Mouse (Mus musculus): ENCODE results near the gene Phf3.
"Not testable (repeated sequence)": the region's sequence is repeated elsewhere in the genome, so short reads cannot be mapped to it uniquely, and the experiment has no call there.

The Phf3 gene

DNA sequence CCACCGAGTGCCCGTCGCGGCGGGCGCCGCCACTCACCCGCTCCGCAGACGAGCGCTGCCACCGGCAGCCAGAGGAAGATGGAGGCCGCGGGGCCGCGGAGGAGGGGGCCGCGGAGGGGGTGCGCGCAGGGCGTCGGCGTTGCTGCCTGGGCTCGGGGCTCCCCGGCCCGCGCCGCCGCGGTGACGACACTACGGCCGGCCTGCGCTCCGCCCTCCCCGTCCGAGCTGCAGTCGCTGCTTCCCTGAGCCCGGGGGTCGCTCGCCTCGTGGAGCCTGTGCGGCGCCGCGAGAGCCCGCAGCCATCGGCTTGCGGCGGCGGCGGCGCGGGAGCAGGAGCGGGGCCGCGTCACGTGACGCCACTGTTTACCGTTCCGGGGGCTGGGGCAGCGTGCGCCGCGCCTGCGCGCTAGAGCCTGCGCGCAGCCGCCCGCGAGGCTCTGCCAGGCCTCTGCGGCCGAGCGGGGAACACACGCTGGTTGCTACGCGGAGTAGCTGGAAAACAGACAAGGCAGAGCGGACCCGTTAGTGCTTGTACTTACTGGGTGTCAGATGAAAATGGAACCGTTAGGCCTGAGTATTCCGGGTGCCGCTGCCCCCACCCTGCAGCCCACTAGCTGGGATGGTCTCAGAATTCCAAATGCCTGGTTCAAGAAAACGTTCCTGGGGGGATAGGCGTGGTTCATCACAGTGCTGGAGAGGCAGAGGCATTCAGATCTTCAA, at the start of gene Phf3:
Gene Phf3, minus strand, starts transcription at position 381 of the 720 bp plus-strand sequence.
- DNase-seq (ENCODE audit: low spot score), result peak; percentile 82

DNA sequence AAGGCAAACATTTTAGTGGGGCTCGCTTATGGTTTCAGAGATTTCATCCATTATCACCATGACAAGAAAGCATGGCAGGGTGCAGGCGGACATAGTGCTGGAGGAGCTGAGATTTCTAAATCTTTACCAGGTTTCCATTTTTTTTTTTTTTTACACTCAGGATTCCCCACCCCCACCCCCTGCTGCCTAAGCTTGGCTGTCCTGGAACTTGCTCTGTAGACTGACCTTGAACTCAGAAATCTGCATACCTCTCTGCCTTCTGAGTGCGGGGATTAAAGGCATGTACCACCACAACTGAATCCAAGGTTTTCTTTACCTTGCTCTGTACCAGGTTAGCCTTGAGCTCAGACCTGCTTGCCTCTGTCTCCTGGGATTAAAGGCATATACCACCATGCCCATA, 48.5 kb upstream of the Phf3 start:
- DNase-seq (ENCODE audit: low spot score), result no peak

DNA sequence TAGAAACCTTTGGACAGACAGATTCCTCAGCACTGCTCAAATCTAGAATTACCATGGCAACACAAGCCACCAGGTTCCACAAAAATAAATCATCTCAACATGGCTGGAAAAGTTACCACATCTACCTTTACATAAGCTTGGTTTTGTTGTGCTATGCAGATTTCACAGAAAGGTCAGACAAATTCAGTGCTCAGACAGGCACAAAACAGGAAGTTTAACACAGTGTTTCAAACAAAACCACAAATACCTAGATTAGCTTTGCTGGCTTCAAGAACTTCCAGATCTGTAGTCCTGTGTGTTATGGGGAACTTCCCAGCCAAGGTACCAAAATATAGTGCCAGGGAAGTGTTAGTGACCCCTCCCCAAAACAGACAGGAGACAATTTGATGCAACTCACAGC, 47.5 kb upstream of the Phf3 start:
- DNase-seq (ENCODE audit: low spot score), result no peak

DNA sequence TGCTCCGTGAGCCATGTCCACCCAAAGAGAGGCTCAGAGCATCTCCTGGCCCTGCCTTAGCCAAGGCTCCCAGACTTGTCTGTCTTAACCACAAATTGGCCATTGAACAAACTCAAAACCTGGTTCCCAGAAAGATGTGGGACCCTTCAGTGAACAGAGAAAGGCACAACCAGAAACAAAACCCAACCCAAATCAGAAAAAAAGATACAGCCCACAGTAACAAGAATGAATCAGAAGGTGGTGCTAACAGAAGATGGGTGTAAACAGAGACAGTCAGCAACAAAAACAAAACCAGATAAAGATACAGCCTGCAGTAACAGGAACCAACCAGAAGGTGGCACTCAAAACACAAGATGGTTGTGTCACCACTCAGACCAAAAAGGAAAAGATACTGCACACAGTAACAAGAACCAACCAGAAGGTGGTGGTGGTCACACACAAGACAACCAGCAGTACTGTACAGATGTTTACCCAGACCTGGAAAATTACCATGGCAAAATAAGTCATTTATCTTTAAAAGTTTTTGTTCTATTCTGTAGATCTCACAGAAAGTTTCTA, 47.0 kb upstream of the Phf3 start:
- peak; percentile 17 for DNase-seq (ENCODE audit: low spot score)

DNA sequence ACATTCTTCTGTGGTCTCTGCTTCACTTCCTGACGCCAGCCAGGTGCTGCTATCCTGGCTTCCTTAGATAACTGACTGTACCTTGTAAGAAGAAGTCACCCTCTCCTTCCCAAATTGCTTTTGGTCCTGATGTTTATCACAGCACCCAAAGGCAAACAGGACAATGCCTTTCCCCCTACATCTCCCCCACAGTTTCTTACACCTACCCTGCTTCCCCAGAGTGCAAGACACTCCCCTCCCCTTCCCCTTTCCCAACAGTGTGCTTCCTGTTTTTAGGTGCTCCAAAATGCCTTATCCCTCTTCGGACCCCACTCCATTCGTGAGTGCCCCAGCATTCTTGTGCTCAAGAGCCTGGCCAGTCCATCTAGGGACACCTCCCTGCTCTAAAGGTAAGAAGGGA, 36.5 kb upstream of the Phf3 start:
- DNase-seq (ENCODE audit: low spot score), result no peak

DNA sequence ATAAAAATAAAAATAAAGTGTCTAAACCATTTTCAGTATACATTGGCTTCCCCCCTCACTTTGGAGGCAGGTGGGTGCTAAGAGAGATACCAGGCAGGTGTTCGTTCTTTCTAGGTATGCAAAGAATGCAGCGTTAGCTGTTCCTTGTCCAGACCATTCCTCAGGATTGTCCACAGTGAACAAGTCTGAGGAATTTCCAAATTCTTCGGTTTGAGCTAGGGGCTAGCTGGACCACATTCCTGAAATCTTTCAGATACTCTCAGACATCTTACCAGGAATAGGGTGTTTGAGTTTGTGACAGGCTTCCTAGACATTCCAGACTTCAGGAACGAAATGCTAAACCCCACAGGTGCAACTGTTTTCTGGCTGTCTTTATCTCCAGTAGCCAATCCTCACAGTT, 35.1 kb upstream of the Phf3 start:
- no peak for DNase-seq (ENCODE audit: low spot score)

DNA sequence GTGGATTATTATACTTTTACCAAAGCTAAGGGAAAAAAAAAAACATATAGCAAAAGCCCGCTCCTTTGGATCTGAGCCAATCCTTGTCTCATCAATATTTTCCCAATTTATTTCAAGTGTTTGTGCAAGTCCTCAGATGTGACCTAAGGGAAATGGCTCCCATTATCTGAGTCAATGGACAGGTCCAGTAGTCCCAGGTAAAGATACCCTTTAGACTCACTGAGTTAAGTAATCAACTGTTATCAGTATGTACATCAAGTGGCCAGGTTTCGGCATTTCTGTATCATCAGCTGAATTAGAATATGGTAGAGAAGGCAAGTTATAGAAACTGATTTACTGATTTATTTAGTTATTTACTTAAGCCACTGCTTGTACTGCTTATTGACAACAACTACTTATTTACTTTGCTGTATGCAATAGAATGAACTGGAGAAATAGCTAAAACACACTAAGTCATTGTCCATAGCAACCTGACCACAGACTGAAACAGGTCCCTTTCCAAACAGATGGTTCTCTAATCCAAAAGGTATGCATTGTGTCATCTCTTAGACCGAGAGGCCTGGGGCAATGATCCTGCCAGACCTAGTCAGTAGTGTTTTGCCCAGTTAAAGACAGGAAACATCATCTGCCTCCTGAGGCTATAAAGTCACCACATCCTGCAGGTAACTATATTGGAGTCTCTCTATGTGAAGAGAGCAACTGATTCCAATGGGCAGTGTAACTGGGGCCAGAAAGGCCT, 29.9 kb upstream of the Phf3 start:
- DNase-seq (ENCODE audit: low spot score), result no peak

DNA sequence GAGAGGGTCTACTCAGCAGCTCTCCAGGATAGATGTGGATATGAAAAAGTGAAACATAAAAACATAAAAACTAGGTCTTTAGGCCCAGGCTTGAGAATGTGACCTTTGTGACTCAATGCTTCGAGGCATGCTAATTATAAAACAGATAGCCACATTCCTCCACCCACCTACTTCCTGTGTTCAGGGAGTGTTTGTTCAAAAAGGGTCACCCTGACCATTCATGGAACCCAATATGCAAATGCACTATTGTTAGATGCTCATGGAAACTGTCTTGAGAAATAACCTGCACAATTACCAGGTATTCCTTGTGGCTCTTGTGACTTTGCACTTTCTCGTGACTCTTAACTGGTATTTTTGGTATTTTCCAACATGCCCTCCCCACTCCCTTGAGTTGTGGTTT, 25.0 kb upstream of the Phf3 start:
- no peak for DNase-seq (ENCODE audit: low spot score)

DNA sequence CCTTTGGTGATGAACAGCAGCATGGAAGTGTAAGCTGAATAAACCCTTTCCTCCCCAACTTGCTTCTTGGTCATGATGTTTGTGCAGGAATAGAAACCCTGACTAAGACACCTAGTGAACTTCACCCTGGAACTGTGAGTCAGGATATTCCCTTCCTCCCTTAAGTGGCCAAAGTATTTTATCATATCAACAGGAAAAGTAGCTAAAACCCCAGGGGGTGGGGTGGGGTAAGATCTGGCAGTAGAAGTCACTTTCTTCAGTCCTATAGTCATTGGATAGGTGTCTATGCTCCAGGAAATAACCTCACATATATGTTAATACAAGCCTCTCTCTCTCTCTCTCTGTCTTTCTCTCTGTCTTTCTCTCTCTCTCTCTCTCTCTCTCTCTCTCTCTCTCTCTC, 21.6 kb upstream of the Phf3 start:
- DNase-seq (ENCODE audit: low spot score), result not testable (repeated sequence)

DNA sequence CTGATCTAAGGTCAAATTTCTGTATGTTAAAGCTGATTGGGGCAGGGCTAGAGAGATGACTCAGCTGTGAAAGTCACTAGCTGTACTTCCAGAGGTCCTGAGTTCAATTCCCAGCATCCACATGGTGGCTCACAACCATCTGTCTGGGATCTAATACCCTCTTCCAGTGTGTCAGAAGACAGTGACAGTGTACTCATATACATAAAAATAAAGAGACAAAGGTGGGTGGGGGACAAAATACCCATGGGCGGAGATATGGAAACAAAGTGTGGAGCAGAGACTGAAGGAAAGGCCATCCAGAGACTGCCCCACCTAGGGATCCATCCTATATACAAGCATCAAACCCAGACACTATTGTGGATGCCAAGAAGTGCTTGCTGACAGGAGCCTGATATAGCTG, 10.1 kb upstream of the Phf3 start:
- not testable (repeated sequence) for DNase-seq (ENCODE audit: low spot score)

DNA sequence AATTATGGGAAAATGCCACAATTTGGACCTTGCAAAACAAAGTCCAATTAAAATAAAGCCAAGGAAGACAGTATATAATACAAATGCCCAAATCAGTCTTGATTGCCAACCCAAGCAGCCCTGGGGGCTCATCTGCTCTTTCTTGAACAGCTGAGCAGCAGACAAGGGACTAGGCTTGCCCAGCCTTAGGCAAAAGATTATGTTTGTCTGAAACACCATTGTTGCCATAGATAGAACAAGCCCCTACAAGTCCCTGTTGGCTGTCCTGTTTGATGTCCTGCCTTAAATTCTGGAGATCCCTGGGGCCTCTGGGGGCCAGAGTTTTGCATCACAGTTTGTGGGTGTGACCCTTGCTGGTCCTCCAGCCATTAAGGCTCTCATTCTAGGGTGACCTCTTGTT, 2.0 kb upstream of the Phf3 start:
- DNase-seq (ENCODE audit: low spot score), result no peak

DNA sequence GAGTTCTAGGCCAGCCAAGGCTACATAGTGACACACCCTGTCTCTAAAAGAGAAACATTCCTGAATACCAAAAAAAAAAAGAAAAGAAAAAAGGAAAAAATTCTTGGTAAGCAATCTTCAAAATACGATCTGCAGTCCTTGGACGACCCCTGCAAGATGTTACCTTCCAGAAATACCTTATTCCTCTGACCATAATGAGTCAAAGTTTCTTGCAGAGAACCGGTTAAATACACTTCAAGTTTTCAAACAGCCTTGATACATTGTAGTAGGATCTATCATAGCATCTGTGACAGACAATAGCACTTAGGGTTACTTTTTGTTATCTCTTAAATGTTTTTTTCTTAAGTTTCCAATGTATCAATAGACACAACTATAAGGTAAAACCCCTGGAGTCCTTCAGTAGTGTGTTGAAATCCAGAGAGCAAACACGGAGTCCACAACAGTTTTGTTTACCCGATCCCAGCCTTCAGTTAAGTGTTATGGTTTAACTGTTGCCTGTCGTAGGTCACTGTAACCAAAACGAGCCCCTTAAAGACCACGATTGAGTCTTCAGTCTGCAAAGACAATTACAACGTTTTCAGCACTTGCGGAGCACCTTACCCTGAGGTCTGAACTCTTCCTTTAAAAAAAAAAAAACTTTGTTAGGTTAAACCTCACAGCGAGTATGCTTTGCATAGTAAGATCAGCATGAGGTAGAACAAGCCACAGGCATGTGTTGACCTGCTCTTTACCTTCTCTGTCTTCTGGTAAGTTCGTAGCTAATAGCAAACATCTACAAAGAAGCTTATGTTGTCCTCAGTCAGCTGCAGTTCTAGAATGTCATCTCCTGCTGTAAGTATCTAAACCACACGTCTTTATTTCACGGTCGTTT, 775 bp upstream of the Phf3 start:
- no peak for DNase-seq (ENCODE audit: low spot score)

DNA sequence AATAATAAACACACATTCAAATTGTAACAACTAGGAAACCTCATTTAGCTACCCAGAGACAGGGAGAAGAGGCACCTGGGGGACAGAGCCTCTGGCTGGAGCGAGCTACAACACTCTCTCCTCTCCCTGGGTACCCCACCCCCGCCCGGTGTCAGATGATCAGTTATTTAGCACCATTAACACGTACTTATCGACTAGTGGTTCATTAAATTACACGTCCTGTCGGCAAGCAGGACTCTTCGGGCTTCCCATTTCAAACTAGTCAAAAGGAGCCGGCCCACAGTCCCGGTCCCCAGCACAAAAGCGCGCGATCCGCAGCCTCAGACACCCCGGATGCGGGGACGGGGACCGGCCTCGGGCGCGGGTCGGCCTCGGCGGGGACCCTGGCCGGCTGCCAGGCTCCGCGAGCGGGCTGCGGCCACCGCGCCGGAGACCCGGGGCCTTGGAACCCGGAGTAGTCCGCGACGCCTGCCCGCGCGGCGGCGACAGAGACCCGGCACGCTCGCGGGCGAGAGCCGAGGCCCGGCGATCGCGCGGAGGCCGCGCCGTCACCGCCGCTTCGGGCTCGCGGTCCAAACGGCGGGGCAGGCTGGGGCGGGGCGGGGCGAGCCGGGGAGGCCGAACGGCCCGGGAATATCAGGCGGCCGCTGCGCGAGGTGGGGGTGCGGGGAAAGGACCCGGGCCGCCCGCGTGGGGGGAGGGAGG, 733 bp downstream of the Phf3 start:
- peak; percentile 62 for DNase-seq (ENCODE audit: low spot score)

DNA sequence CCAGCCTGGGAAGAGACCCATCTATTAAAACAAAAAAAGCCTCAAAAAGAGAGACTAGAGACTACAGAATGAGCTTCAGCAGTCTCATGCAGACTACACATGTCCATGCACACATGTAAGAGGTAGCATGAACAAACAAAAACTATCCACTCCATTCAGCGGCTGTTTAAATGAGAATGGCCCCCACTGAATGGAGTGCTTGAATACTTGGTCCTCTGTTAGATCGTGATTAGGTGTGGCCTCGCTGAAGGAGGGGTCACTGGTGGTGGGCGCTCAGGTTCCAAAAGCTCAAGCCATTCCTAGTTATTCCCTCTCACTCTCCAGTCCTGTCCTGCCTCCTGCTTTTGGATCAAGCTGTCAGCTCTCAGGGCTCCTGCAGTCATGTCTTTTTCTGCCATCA, 5.9 kb downstream of the Phf3 start:
- no peak for DNase-seq (ENCODE audit: low spot score)

DNA sequence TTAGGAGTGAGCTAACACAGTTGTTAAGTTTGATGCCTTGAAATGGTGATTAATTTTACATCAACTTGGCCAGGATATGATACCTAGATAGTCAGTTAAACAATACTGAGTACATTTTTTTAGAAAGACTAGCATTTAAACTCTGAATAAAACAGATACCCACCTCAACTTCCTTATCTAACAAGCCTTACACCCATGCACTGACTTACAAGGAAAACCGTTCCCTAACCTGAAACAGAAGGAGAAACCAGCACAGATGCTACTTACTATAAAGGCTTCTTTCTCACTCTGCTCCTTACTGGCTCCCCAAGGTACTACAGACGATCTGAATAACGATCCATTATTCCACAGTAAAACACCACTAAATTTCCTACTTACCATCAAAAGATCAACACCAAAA, 21.2 kb downstream of the Phf3 start:
- DNase-seq (ENCODE audit: low spot score), result no peak

DNA sequence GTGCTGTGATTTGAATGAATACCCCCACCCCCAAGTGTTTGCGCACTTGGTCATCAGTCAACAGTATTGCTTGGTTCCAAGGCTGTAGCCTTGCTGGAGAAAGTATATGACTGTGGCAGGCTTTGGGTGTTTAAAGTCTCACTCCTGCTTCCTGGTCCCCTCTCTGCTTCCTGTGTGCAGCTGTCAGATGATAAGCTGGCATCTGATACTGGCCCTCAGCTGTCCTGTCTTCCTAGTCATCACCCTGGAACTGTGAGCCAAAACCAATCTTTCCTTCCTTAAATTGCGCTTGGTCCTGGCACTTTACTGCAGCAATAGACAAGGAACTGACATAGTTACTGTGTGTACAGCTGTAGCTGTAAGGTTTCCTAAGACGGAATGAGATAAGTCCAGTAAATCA, 21.8 kb downstream of the Phf3 start:
- DNase-seq (ENCODE audit: low spot score), result no peak

DNA sequence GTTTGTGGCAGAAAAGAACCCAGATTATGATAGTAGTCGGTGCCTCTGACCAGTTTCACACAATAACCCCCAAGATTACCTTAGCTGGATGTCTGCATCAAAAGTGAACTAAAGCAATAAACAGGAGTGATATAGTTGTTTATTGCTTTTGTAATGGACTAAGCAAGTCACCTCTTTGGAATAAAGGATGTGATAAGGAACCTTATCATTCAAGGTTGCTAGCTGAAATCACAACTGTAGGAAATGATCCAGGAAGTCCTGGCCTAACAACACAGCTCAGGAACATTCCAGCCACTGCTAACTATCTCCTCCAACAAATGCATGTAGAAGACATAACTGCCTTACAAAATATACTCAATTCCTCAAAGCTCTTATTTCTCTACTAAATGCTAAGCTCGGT, 22.8 kb downstream of the Phf3 start:
- DNase-seq (ENCODE audit: low spot score), result no peak

DNA sequence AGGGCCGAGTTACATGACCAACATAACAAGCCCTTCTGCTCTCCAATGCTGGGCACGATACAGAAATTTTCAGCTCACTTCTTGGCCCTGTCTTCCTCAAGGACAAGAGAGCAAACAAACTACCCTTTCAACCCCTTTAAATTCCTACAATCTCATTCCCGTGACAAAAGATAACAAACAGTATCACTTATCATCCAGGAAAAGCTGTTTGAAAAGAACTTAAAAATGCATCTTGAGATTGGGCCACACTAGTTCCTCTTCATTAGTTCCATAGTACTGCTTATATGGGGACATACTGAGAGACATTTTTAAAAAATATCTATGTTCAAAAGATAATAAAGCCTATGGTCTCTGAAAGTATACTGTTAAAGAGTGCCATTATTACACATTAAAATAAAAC, 23.8 kb downstream of the Phf3 start:
- DNase-seq (ENCODE audit: low spot score), result no peak

DNA sequence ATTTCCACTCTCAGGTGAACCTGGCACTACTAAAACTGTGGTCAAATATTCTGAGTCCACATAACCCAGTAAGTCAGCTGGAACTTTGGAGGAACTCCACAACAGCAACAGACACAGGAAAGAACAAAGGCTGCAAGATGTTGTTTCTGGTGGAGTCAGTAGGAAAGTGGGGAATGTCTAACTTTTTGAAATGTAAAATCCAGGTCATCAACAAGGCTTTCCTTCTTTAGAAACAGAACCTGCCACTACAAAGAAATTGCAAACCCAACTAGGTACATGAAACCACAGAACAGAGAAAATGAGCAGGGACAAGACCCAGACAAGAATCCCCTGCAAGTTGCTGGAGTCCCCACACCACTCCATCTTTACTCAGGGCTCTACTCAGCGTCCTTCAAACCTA, 26.0 kb downstream of the Phf3 start:
- no peak for DNase-seq (ENCODE audit: low spot score)

DNA sequence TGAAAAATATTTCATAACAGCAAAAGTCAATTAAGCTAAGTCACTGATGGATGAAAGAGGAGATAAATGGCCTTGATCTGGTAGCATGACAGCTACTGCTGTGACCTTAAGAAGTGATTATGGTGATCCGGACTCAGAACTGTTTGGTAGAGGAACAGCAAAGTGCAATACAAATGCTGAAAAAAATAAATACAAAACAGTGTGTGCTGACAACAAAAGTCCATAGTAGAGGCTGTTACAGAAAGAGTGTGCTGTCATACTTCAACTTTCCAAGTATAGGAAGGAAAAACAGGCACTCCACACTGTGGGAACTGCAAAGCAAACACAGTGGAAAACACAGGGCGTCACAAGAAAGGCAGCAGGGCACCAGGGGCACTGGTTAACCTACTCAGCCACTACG, 34.1 kb downstream of the Phf3 start:
- DNase-seq (ENCODE audit: low spot score), result no peak

DNA sequence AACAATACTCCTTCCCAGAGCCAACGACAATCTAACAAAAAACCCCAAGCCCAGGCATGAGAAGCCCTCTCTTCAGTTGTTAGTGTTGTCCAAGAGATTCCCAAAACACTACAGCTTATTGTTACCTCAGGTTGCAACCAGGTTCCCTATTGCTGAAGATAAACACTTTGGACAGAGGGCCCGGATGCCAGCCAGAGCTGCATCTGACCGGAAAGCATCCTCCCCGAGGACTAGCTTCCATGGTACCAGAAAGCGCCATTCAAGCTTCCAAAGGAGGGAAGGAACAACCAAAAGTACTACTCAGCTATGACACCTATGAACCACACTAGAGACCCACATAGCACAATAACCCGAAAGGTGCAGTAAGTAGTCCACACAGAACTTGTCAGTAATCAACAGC, 38.2 kb downstream of the Phf3 start:
- no peak for DNase-seq (ENCODE audit: low spot score)

DNA sequence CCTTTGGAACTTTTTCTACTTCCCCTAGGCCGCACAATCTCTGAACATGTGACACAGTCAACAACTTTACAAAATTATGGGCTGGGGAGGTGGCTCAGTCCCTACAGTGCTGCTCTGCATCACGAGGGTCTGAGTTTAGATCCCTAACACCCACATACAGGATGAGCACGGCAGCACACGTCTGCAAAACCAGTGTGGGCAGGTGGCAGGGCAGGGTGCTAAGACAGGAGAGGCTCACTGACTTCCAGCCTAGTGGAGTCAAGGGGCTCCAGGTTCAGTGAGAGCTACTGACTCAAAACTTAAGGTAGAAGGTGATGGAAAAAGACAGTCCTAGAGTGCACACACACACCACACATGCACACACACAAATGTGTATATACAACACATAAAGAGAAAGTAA, 40.9 kb downstream of the Phf3 start:
- no peak for DNase-seq (ENCODE audit: low spot score)
